Mouse (Mus musculus) kidney, postnatal 0 days (tissue): Measurements from ENCODE around the gene Ets2. TPM values are rescaled to one million over a fixed set of nuclear protein-coding genes. Genes with fewer than 3 reads are reported as not detected.

ENCODE experiments used
- ATAC-seq: fragments of 200-750 bp; cut with Nextera tagmentation; replicated peaks from 2 replicates; pipeline ENCODE4 v1.8.0; 2017; ENCODE audit warnings: low read depth, moderate number of reproducible peaks, moderate TSS enrichment, moderate library complexity; ENCODE audit not compliant: low FRiP score
- DNase-seq: peaks from one replicate; pipeline ENCODE4 v3.0.0-alpha.2; 2016; ENCODE audit warnings: low spot score
- H3K27ac ChIP-seq: fragments of 300-500 bp; sonication (generic); 2 replicates; pipeline ENCODE4 v1.5.1; 2014; ENCODE audit warnings: mild to moderate bottlenecking
- H3K27me3 ChIP-seq: fragments of 300-500 bp; sonication (generic); 2 replicates; pipeline ENCODE4 v1.6.1; 2014; ENCODE audit warnings: low read length, mixed read lengths; ENCODE audit not compliant: insufficient read depth
- H3K36me3 ChIP-seq: fragments of 300-500 bp; sonication (generic); 2 replicates; pipeline ENCODE4 v1.6.1; 2014; ENCODE audit warnings: low read length, mixed read lengths; ENCODE audit not compliant: insufficient read depth
- H3K4me1 ChIP-seq: fragments of 300-500 bp; sonication (generic); replicated peaks from 2 replicates; pipeline ENCODE4 v1.6.1; 2014; ENCODE audit warnings: antibody characterized with exemption, low read length, mixed read lengths; ENCODE audit not compliant: insufficient read depth
- H3K4me2 ChIP-seq: fragments of 300-500 bp; sonication (generic); 2 replicates; pipeline ENCODE4 v1.6.1; 2014; ENCODE audit warnings: mild to moderate bottlenecking, low read length, moderate library complexity, mixed read lengths
- H3K4me3 ChIP-seq: fragments of 300-500 bp; sonication (generic); replicated peaks from 2 replicates; pipeline ENCODE4 v1.5.1; 2014; ENCODE audit warnings: low read depth, low read length
- H3K9ac ChIP-seq: fragments of 300-500 bp; sonication (generic); 2 replicates; pipeline ENCODE4 v1.6.1; 2014; ENCODE audit warnings: low read depth, low read length
- H3K9me3 ChIP-seq: fragments of 300-500 bp; sonication (generic); replicated peaks from 2 replicates; pipeline ENCODE4 v1.6.1; 2016; ENCODE audit warnings: low read length, inconsistent platforms, mixed read lengths
- CTCF ChIP-seq: IDR thresholded peaks from 2 replicates; pipeline ENCODE4 v1.5.1; 2016; ENCODE audit warnings: antibody characterized with exemption, low read depth, mild to moderate bottlenecking, moderate library complexity
- WGBS: fragments of 180-500 bp; shearing (Covaris S2); extraction: QIAGEN DNeasy Blood & Tissue Kit; methylation state at CpG from one replicate; pipeline ENCODE4 v1.1.7; 2014; 5-methylcytosine and 5-hydroxymethylcytosine counted together
- polyA plus RNA-seq: library from polyadenylated mRNA; unstranded; fragments of >200 nt; fragmentation: Nextera tagmentation; extraction: Ambion mirVana; gene quantifications from 2 replicates; pipeline ENCODE4 v1.2.1, GENCODE M21; 2015

Gene Ets2
- polyA plus RNA-seq, 1 experiment from 2014 or later: 50.8 TPM

DNA sequence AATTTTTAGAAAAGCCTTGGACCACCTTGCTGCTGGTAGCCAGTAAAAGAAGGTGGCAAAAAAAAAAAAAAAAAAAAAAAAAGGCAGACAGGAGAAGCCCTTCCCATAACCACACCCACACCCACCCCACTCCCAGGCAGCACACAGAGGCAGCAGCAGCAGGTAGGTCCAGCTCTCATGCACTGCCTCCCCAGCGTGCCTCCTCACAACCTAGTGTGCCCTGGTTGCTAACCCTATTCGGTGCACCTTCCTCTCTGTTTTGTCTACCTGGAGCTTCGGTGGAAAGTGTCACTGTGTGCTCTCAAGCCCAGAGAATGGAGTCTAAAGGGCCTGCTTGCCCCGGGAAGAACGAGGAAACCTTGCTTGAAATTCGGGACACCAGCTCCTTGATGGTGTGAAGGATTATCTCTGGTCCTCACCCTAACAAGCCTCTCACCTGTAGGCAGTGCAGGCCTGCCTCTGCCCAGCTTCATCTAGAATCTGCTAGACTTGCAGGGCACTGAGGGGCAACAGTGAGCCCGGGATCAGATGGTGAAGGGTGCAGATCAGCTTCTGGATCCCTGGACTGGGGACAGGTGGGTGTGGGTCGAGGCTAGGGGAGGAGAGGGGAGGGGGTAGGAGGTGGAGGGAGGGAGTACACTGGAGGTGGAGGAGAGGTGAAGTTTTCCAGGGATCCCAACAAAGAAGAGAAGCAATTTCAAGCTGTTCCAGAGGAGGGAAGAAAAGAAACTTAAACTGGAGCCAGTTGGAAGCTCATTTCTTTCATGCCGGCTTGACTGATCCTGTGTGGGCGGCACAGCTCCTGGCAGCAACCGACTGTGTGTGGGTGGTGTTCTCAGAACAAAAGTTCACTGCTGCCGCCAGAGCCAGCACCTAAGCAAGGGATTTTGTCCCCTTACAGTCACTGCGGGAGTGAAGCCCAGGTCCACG is 67.5 kb downstream of the Ets2 start:
- Histone ChIP-seq H3K4me3 (no peak overlapping the region), H3K36me3 (no peaks in the 10 kb centered on the region), H3K27me3 (no peaks in the 10 kb centered on the region), H3K4me2 (0 out of 2 replicates have a peak overlapping the region, but pooled peaks have one; percentile 1), H3K27ac (peak overlapping the region; percentile 44; the same call in 1 of the 2 replicates), H3K9me3 (no peaks in the 10 kb centered on the region), H3K4me1 (0 out of 2 replicates have a peak, but pooled peaks cover 8% of the 10 kb centered on the region), H3K9ac (no peak overlapping the region)
- ATAC-seq (no peak), DNase-seq (peak; percentile 77)
- TF ChIP-seq CTCF: no peak
- WGBS: 25% methylated on average over 14 of the region's 14 CpGs

DNA sequence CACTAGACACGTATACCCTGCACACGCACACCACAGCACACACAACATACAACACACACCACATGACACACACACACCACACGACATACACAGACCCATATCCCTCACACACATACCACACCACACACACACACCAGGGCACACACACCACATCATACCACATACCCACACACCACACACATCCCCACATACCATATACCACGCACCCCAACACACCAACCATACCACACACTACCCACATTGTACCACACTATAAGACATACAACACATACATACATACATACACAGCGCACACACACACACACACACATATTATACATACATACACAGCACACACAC is 68.1 kb downstream of the Ets2 start:
- H3K27ac ChIP-seq: peak overlapping the region; percentile 44; the same call in 1 of the 2 replicates
- no peaks in the 10 kb centered on the region for H3K9me3 ChIP-seq
- no peak overlapping the region for H3K9ac ChIP-seq
- no peaks in the 10 kb centered on the region for H3K27me3 ChIP-seq
- ATAC-seq: peak; percentile 30; the same call in 1 of the 2 replicates
- TF ChIP-seq CTCF: no peak
- no peak overlapping the region for H3K4me3 ChIP-seq
- 80% methylated on average over 5 of the region's 5 CpGs for WGBS
- DNase-seq: no peak
- no peak overlapping the region for H3K4me2 ChIP-seq
- no peaks in the 10 kb centered on the region for H3K36me3 ChIP-seq
- 0 out of 2 replicates have a peak, but pooled peaks cover 8% of the 10 kb centered on the region for H3K4me1 ChIP-seq

DNA sequence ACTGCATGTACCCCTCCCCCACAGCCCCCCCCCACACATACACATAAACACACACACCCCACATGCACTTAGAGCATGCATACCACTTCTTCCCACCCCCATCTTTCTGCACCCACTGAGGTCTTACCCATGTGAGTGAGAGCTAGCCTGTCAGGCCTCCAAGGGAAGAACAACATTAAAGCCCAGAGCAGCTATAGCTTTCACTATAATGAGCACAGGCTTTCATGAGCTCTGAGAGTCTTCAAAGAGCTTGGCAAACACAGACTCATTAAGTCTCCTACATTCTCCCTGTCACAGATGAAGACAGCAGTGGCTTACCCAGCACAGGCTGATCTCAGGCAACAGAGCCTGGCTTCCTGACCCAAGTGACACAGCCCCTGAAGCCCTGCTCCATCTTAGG is 68.5 kb downstream of the Ets2 start:
- Histone ChIP-seq H3K4me2 (no peak overlapping the region), H3K36me3 (no peaks in the 10 kb centered on the region), H3K9ac (no peak overlapping the region), H3K4me1 (0 out of 2 replicates have a peak, but pooled peaks cover 8% of the 10 kb centered on the region), H3K4me3 (no peak overlapping the region), H3K27me3 (no peaks in the 10 kb centered on the region), H3K27ac (no peak overlapping the region), H3K9me3 (no peaks in the 10 kb centered on the region)
- no peak; the same call in 1 of the 2 replicates for ATAC-seq
- no peak for TF ChIP-seq CTCF
- no peak for DNase-seq

Other genes starting within 250 kb of the Ets2 start
- 6.4 TPM in 2 replicates for gene Erg, start 115.5 kb upstream of the Ets2 start, polyA plus RNA-seq